Mouse (Mus musculus) neural tube, embryonic 10.5 days (tissue): ENCODE data around the gene Lsm4.

Experiments used
- DNase-seq: peaks from one replicate; pipeline ENCODE4 v3.0.0-alpha.2; 2017; ENCODE audit warnings: low spot score; ENCODE audit errors: extremely low spot score

The Lsm4 gene

DNA sequence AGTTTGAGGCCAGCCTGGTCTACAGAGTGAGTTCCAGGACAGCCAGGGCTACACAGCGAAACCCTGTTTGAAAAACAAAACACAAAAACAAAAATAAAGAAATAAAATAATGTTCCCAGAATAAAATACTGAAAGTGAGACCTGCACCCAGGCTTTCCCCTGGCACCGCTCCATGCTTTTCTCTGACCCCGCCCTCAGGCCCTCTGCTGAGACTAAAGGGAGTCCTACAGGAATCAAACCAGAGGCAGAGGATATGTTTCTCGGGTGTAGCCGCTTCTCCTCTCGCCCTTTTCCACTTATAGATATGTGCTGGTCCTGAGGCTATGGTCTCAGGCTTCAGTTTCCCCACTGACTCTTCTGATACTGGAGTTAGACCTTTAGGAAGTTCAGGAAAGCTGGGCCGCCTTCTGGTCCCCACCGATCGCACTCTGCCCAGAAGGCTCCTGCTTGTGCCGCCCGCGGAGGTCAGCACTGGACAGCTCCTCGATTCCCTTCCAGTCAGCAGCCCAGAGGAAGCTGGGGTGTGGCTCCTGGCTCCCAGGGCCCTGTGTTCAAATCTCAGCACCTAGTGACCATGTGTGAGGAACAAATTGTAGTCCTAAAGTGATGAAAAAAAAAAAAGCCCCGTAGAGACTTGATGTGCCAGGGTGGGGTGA is 52.9 kb downstream of the Lsm4 start:
- DNase-seq, result no peak

- no peak for DNase-seq
Observed at GRCm38 (mm10) chr8:70726721-70727120, 53.7 kb downstream of the Lsm4 start.
